Mouse (Mus musculus): ENCODE data around the gene Stac3.

Gene Stac3

GRCm38 (mm10) chr10:127557397-127557796, 55.9 kb downstream of the Stac3 start:
- in situ Hi-C loops (cut with MboI, MseI) = no loop called here
